Comparison of ENCODE assay signal across 10 mouse cellular contexts in the genomic region with DNA sequence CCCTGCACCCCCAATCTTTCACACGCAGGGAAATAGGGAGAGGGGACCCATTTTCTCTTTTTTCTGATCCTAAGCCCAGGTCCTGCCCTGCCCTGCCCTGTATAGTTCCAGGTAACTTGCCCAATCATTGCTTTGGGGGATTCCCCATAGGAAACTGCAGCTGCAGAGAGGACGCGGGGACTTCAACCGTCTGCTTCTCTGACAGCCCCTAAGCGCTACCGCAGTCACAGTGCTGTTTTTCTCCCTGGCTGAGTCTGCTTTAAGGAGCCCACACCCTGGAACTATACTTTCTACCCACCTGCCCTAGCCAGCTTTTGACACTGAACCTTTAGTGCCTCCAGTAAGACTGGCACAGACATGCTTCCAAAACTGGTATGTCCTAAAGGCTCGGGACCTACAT. TPM values are rescaled to one million over a fixed set of nuclear protein-coding genes. Genes with fewer than 3 reads are reported as not detected.
A peak's percentile ranks its signal among the peaks of the same experiment; 100 is the strongest.
DNase-seq lines count a peak whose midpoint lies in the region; ATAC-seq lines count a peak whose summit lies in the region.
"Had no signal": no experiment of that assay in that cellular context is flagged by ENCODE, and none has a peak within 500 bp of the region (broad histone marks: within the 10 kb centered on the region; RNA-seq: fewer than 3 reads in every experiment).

No protein-coding gene starts in this region.

- no peak overlapping the region for H3K4me3 ChIP-seq in forebrain, embryonic 13.5 days
- no peak overlapping the region for H3K4me3 ChIP-seq in forebrain, embryonic 11.5 days (ENCODE audit: low read depth, low read length)
- H3K4me3 ChIP-seq in hindbrain, embryonic 16.5 days (ENCODE audit: low read length), result no peak overlapping the region
- H3K4me3 ChIP-seq in neural tube, embryonic 15.5 days (replicated peaks), result no peak overlapping the region

- H3K27ac ChIP-seq in forebrain, embryonic 13.5 days, result 0 out of 2 replicates have a peak overlapping the region, but pooled peaks have one; percentile 3
- H3K27ac ChIP-seq in forebrain, embryonic 11.5 days (ENCODE audit: low read depth, low read length), result no peak overlapping the region
- H3K27ac ChIP-seq in hindbrain, embryonic 16.5 days (ENCODE audit: low read depth, low read length), result no peak overlapping the region
- H3K27ac ChIP-seq in neural tube, embryonic 15.5 days (replicated peaks), result peak overlapping the region; percentile 25; the same call in 1 of the 2 replicates

- H3K9me3 ChIP-seq in forebrain, embryonic 13.5 days (replicated peaks), result no peaks in the 10 kb centered on the region
- H3K9me3 ChIP-seq in forebrain, embryonic 11.5 days (ENCODE audit: control insufficient read depth, low read length), result no peaks in the 10 kb centered on the region
- no peaks in the 10 kb centered on the region for H3K9me3 ChIP-seq in hindbrain, embryonic 16.5 days (ENCODE audit: control insufficient read depth, low read length)
- no peaks in the 10 kb centered on the region for H3K9me3 ChIP-seq in neural tube, embryonic 15.5 days (replicated peaks)

- no peak for ATAC-seq in forebrain, embryonic 13.5 days
- no peak for ATAC-seq in forebrain, embryonic 11.5 days (replicated peaks; ENCODE audit: low FRiP score)
- peak; percentile 35 for ATAC-seq in CD4-positive, CD25-positive, alpha-beta regulatory T cell, adult 4 months
- no peak for ATAC-seq in hindbrain, embryonic 16.5 days
- ATAC-seq in neural tube, embryonic 15.5 days (ENCODE audit: low FRiP score), result no peak

- peaks cover 26% of the 10 kb centered on the region for H3K36me3 ChIP-seq in forebrain, embryonic 13.5 days (ENCODE audit: poor library complexity, severe bottlenecking)
- peaks cover 3% of the 10 kb centered on the region; the same call in 1 of the 2 replicates for H3K36me3 ChIP-seq in forebrain, embryonic 11.5 days (ENCODE audit: control insufficient read depth, insufficient read depth, low read length)
- H3K36me3 ChIP-seq in hindbrain, embryonic 16.5 days (ENCODE audit: control insufficient read depth, insufficient read depth, low read length), result no peaks in the 10 kb centered on the region
- H3K36me3 ChIP-seq in neural tube, embryonic 15.5 days, result 0 out of 2 replicates have a peak, but pooled peaks cover 6% of the 10 kb centered on the region

- no peaks in the 10 kb centered on the region for H3K27me3 ChIP-seq in forebrain, embryonic 13.5 days
- no peaks in the 10 kb centered on the region for H3K27me3 ChIP-seq in forebrain, embryonic 11.5 days (ENCODE audit: control insufficient read depth, insufficient read depth, low read length)
- H3K27me3 ChIP-seq in hindbrain, embryonic 16.5 days (replicated peaks; ENCODE audit: control insufficient read depth, insufficient read depth, low read length), result no peaks in the 10 kb centered on the region
- H3K27me3 ChIP-seq in neural tube, embryonic 15.5 days (replicated peaks), result no peaks in the 10 kb centered on the region

- H3K4me2 ChIP-seq in forebrain, embryonic 13.5 days, result peak overlapping the region; percentile 93; the same call in 1 of the 2 replicates
- H3K4me2 ChIP-seq in forebrain, embryonic 11.5 days (ENCODE audit: low read depth, low read length, severe bottlenecking), result no peak overlapping the region
- peak overlapping the region; percentile 99 for H3K4me2 ChIP-seq in hindbrain, embryonic 16.5 days (ENCODE audit: low read length)
- H3K4me2 ChIP-seq in neural tube, embryonic 15.5 days, result peak overlapping the region; percentile 99

- H3K9ac ChIP-seq in forebrain, embryonic 13.5 days, result peak overlapping the region; percentile 18; the same call in 1 of the 2 replicates
- H3K9ac ChIP-seq in forebrain, embryonic 11.5 days (ENCODE audit: low read length), result no peak overlapping the region
- no peak overlapping the region for H3K9ac ChIP-seq in hindbrain, embryonic 16.5 days (ENCODE audit: low read depth, low read length)
- H3K9ac ChIP-seq in neural tube, embryonic 15.5 days (replicated peaks), result no peak overlapping the region

- WGBS in forebrain, embryonic 13.5 days, result 81% methylated on average over 7 of the region's 7 CpGs
- WGBS in forebrain, embryonic 11.5 days, result 79% methylated on average over 7 of the region's 7 CpGs
- WGBS in hindbrain, embryonic 16.5 days, result 61% methylated on average over 7 of the region's 7 CpGs
- WGBS in neural tube, embryonic 15.5 days, result 66% methylated on average over 7 of the region's 7 CpGs

- peaks cover 41% of the 10 kb centered on the region for H3K4me1 ChIP-seq in forebrain, embryonic 13.5 days
- H3K4me1 ChIP-seq in forebrain, embryonic 11.5 days (replicated peaks; ENCODE audit: control insufficient read depth, insufficient read depth, low read length), result peaks cover 9% of the 10 kb centered on the region; the same call in 1 of the 2 replicates
- H3K4me1 ChIP-seq in hindbrain, embryonic 16.5 days (ENCODE audit: control insufficient read depth, insufficient read depth, low read depth, low read length), result peaks cover 20% of the 10 kb centered on the region
- H3K4me1 ChIP-seq in neural tube, embryonic 15.5 days, result peaks cover 34% of the 10 kb centered on the region

- no peak for DNase-seq in forebrain, embryonic 11.5 days (ENCODE audit: low spot score)
- DNase-seq in Muller cell, postnatal 12 days (ENCODE audit: inconsistent ontology term), result no peak
- DNase-seq in left cerebral cortex, adult 11 months (ENCODE audit: low spot score), result no peak
- DNase-seq in cerebellum, adult 18-20 months, result no peak
- DNase-seq: cerebellum, adult 11 months; lung, adult 2 months had no signal

RNA-seq across cellular contexts. Expression of gene Phgdh, which starts 3.9 kb away (rescaled TPM):
- 239 and 277 TPM in 2 replicates for polyA plus RNA-seq in forebrain, embryonic 13.5 days (2015; fragmentation: Nextera tagmentation; extraction: Ambion mirVana)
- 332 and 367 TPM in 2 replicates for polyA plus RNA-seq in forebrain, embryonic 11.5 days (2014; fragmentation: Nextera tagmentation; extraction: Ambion mirVana)
- polyA plus RNA-seq in CD4-positive, CD25-positive, alpha-beta regulatory T cell, adult 4 months (2017; shearing (Covaris generic)), result 100 to 1,000 TPM in 1 of 2 experiments, 10 to 100 TPM in 1; 98.0 to 189 TPM
- 197 and 219 TPM in 2 replicates for polyA plus RNA-seq in hindbrain, embryonic 16.5 days (2015; fragmentation: Nextera tagmentation; extraction: Ambion mirVana)
- 156 and 225 TPM in 2 replicates for polyA plus RNA-seq in neural tube, embryonic 15.5 days (2015; fragmentation: Nextera tagmentation; extraction: Ambion mirVana)

RNA-seq across cellular contexts. Expression of gene Zfp697, which starts 46.4 kb away (rescaled TPM):
- polyA plus RNA-seq in forebrain, embryonic 13.5 days (2015; fragmentation: Nextera tagmentation; extraction: Ambion mirVana), result 12.2 and 14.1 TPM in 2 replicates
- 8.9 and 11.9 TPM in 2 replicates for polyA plus RNA-seq in forebrain, embryonic 11.5 days (2014; fragmentation: Nextera tagmentation; extraction: Ambion mirVana)
- not detected for polyA plus RNA-seq in CD4-positive, CD25-positive, alpha-beta regulatory T cell, adult 4 months (2017; shearing (Covaris generic))
- polyA plus RNA-seq in hindbrain, embryonic 16.5 days (2015; fragmentation: Nextera tagmentation; extraction: Ambion mirVana), result 14.4 and 15.1 TPM in 2 replicates
- polyA plus RNA-seq in neural tube, embryonic 15.5 days (2015; fragmentation: Nextera tagmentation; extraction: Ambion mirVana), result 15.8 and 17.0 TPM in 2 replicates

RNA-seq across cellular contexts. Expression of gene Hmgcs2, which starts 55.7 kb away (rescaled TPM):
- 2.0 and 2.4 TPM in 2 replicates for polyA plus RNA-seq in forebrain, embryonic 13.5 days (2015; fragmentation: Nextera tagmentation; extraction: Ambion mirVana)
- polyA plus RNA-seq in forebrain, embryonic 11.5 days (2014; fragmentation: Nextera tagmentation; extraction: Ambion mirVana), result 0.63 and 1.2 TPM in 2 replicates
- polyA plus RNA-seq in CD4-positive, CD25-positive, alpha-beta regulatory T cell, adult 4 months (2017; shearing (Covaris generic)), result not detected
- polyA plus RNA-seq in hindbrain, embryonic 16.5 days (2015; fragmentation: Nextera tagmentation; extraction: Ambion mirVana), result 24.8 and 29.7 TPM in 2 replicates
- polyA plus RNA-seq in neural tube, embryonic 15.5 days (2015; fragmentation: Nextera tagmentation; extraction: Ambion mirVana), result 15.3 and 17.7 TPM in 2 replicates

Comparison
In these comparisons a context has a peak if more than half of its experiments do, and no peak if none do; other contexts are left out.
1. H3K27ac ChIP-seq: peak in forebrain, embryonic 13.5 days (single experiment) and neural tube, embryonic 15.5 days (single experiment); none in forebrain, embryonic 11.5 days (single experiment) and hindbrain, embryonic 16.5 days (single experiment).